Mouse (Mus musculus) cerebellum, adult 11 months (tissue): ENCODE results near the gene Swi5.

Experiments used
- DNase-seq: peaks from one replicate; pipeline ENCODE4 v3.0.0; 2022

Swi5 gene

DNA sequence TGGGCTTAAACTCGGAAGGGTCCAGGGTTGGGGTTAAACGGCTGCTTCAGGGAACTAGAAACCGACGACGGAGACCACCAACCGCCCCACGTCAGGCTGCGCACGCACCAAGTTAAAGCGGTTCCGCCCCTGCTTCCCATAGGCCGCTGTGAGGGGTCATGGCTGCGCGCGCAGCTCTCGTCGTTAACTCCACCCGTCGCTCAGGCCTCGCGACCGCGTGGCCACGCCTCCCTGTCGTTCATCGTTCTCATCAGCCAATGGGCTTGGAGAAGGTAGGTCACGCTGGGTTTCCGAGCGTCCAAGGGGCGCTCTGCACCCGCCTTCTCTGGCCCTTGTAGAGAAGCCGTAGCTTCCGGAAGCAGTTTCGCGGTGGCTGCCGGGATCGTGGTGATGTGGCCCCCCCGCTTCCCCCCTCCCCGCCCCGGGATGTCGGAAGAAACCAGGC is at the start of gene Swi5:
Gene Swi5, minus strand, starts transcription at position 153 of the 445 bp plus-strand sequence.
- DNase-seq, result peak; percentile 99

DNA sequence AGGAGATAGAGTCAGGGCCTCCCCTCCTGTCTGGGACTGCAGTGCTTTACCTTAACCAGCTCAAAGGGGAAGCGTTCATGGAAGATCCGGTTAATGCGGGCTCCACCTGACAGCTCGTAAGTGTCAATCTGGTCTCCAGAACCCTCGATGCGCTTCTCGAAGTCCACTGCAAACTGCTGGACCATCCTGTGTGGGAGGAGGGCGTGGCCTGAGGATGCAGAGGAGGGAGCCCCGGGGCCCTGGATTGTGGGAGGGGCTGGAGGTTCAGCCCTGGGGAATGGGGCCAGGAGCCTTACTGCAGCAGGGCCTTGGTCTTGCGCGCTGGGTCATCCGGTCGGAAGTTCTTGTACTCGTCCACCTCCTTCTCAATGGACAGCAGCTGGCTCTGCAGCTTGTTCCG is 48.0 kb upstream of the Swi5 start:
- DNase-seq, result no peak

DNA sequence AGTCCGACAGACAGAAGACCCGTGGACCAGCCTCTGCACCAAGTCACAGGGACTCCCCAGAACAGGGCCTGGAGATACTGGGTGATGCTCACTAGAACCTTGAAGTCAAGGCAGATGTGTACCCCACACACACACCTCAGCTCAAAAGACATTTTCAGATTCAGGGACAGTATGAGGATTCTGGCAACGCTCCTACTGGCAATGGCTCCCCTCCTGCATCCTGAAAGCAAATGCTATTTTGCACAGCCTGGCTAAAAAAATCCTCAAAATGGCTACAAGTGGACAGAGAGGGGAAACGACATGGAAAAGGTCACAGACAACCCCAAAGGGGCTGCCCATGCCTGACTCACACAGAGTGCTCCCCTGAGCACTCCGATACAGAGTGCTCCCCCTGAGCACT is 44.3 kb upstream of the Swi5 start:
- DNase-seq, result no peak

DNA sequence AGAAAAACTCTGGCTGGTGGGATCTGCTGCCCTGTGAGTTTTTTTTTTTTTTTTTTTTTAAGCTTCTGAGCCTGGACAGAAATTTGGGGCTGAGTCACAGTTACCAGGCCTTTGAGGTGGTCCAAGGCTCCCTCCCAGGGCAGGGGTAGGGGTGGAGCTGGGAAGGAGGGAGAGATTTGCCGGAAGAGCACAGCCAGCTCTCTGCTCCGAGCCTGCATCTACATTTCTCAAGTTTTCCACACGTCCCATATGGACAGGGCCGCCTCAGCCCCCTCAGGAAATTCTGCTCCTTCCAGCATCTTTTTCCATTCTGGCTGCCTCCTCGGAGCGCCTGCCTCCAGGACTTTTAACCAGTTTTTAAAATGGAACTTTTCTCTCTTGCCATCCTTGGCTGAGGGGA is 41.7 kb upstream of the Swi5 start:
- DNase-seq, result no peak

DNA sequence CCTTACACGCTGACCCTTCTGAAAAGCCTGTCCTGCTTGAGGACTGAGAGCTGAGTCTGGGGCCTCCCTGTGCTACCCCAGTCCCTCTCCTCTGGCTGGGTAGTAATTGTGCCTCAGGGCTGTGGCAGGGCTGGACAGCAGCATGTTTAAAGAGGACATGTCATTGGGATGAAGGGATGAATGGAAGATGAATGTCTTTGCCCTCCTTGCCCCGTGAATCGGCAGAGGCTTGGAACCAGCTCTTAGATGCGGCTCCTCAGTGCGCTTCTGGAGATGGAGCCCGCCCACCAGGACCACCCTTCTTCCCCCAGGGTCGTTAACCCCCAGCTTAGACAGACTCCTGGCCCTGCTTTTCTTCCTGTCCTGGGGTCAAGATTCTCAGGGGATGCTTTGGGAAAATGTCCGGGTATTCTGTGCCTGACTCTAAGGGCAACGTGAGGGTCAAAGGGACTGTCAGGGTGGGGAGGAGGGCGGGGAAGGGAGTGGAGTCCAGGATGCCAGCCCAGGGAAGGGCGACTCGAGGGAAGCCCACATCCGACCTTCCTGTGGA is 41.1 kb upstream of the Swi5 start:
- no peak for DNase-seq

DNA sequence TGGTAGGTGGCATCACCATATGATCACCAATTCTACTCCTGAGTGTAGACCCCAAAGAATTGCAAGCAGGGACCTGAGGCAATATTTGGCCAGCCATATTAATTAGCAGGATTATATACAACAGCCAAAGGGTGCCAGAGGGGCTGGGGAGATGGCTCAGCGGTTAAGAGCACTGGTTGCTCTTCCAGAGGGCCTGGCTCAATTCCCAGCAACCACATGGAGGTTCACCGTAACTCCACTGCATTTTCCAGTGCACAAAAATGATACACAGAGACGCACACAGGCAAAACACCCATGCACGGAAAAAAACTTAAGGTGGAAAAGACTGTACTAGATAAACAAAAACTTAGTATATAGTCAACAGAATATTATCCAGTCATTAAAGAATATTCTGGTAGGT is 39.3 kb upstream of the Swi5 start:
- no peak for DNase-seq

DNA sequence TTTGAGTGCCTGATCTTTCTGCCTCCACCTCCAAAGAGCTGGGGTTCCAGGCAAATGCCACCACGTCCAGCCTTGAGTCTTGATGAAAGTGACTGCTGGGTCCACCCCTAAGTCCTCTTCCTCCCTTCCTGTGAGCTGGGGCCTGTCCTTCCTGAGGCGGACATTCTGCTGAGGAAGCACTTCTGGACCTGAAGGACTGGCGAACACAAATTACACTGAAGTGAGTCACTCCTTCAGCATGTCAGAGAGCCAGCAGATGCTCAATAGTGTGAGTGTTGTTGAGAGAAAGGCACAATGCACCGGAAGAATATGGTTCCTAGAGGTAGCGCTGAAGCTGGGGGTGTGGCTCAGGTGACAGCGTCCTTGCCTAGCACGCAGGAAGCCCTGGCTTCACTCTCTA is 37.5 kb upstream of the Swi5 start:
- DNase-seq, result no peak

DNA sequence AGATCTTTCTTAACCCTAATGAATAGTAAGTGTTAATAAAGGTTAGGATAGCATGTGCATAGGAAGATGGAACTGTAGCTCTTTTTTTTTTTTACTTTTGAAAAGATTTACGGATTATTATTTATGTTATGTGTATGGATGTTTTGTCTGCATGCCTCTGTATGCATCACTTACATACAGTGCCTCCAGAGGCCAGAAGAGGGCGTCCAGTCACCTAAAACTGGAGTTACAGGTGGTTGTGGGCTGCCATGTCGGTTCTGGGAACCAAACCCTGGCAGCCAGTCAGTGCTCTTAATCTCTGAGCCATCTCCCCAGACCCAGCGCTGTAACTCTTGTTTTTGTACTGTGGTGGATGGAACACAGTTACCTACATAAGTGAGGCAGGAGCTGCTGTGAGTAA is 36.4 kb upstream of the Swi5 start:
- DNase-seq, result no peak

DNA sequence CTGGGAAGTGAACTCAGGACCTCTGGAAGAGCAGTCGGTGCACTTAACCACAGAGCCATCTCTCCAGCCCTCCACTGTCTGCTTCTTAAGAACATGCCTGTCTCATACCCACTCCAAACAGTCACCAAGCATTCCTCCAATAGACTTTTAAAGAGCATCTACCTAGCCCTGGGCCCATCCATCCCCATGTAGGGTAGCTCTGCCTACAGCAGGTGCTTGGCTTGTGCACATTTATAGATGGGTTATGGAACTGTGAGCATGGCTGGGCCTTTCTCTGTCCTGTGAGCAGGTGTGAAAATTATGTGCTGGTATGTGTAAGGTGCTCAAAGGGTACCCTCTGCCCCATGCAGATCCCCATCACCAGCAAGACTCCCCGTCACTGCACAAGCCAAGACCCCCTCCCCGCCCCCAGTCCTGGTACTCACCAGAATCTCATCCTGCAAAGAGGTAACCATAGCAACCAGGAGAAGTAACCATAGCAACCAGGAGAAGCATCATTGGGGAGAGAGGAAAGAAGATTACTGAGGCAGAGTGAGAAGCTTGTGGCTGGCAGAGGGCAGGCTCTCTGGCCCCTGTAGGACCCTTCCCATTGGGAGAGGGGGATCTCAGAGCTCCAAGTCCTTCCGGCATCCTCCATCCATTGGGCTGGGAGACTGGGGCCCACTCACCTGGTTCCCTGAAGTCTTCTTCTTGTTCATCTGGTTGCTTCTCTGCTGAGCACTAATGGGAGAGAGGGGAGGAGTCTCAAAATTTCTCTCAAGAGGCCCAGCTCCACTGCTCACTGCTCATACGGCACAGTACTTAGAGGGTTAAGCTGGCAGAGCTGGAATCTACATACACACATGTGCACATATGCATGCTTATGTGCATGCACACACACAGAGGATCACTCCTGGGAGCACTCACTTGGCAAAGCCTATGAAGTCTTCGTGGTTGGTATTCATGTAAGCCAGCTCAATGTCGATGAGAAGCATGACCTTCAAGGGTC is 35.2 kb upstream of the Swi5 start:
- no peak for DNase-seq

DNA sequence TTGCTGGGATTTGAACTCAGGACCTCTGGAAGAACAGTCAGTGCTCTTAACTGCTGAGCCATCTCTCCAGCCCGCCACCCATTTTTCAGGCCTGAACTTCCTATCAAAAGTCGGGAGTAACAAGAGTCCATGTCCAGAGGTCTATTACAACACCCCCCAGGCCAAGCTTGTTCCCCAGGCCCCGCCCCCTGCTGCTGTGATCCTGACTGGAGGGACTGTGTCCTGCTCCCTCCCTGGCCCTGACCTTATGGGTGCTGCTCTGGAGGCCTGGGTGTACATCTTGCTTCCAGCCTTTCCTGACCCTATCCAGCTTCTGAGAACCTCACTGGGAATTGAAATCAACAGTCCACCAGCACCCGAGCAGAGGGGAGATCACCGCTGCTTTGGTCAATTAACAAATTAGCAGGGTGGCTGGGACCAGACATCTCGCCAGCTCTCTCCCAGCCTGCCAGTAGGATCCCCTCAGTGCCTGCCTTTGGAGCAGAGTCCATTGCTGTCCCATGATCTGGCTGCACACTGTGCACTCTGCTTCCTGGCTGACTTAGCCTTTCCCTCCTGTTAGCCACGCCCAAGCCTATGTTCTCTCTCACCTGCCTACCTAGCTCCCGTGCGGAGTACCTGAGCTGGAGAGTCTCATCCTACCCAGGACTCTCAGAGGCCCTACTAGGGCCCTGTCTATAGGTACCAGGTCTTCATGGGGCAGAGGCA is 33.9 kb upstream of the Swi5 start:
- DNase-seq, result no peak

DNA sequence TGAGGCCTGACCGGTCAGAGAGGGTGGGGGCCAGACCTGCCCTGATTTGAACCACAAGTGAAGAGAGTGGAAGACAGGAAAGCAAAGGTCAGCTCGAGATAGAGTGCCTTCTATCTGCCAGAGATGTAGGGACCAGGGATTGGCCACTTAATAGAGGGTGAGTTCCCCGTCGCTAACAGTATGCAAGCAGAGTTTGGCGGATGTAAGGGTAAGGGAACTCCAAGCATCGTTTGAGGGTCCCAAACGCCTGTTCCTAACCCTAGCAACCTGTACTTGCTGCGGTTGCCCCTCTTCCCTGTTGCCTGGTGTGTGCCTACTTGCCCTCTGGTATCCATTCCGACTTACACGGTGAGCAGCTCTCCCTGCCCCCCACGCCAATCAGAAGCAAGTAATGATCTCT is 32.8 kb upstream of the Swi5 start:
- no peak for DNase-seq

DNA sequence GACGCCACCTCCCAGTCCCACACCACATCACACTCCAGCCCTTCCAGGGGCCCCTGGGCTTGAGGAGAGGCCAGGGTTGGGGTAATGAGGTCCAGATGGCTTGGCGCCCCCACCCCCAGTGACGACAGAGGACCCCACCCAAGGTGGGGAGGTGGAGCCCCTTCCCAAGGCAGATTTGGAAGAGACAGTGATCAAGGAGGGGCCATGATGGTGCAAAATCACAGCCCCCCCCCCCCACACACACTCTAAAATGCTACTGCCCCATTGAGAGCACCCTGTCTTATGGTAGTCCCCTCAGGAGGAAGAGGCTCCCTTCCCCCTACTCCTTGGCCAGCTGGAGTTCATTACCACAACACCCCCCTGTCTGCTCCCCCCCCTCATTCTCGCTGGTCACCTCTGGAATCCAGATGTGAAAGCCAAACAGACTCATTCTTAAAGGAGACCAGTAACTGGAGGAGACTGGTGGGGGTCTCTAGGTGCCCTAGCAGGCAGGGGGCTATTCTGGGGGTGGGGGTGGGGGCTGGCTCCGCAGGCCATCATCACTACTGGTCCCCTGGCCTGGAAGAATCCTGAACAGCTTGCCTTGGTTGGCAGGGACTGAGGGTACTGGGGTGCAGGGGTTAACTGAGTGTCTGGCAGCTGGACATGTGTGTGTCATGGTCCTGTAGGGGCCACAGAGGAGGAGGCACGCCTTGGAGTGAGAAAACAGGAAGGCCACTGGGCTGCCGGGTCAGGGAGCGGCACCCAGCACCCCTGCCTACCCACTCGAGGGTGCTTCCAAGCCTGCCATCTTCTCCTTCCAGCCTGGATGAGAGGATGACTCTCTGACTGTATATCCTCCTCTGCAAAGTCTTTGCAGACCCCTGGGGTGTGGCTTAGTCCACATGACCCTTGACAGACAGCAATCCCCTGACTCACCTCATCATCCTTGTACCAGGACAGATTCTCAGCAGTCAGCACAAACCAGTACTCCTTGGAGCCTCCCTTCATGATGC is 32.0 kb upstream of the Swi5 start:
- no peak for DNase-seq

DNA sequence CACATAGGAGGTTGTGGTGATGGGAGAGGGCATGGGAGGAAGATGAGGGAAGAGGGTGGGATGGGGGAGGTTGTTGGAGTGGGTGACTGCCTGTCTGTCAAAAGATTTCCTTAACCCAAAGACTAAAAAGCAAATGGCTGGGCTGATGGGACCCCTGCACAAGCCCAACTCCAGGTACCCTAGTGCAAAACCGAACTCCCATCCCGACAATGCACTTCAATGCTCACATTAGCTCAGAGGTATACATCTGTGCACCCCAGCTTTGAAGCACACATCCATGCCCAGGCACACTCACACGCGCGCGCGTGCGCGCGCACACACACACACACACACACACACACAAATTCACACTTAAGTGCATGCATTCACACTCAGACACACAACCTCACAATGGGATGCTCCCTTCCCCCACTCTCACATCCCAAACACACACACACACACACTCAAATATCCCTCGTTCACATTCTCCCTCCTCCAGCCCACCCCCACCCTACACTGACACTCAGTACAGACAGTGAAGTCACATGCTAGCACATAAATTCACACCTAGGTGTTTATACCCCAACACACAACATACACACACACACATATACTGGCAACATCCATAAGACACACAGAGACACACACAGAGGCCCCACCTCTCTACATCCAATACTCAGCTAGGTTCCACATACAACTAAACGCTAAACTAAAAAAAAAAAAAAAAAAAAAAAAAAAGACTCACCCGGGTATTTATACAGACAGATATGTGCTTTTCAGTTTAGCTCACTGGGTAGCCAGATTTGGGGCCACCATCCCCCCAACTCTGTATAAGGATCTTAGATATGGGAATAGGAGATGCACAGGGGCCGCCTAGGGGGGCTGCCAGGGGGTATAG is 31.1 kb upstream of the Swi5 start:
- DNase-seq, result no peak

DNA sequence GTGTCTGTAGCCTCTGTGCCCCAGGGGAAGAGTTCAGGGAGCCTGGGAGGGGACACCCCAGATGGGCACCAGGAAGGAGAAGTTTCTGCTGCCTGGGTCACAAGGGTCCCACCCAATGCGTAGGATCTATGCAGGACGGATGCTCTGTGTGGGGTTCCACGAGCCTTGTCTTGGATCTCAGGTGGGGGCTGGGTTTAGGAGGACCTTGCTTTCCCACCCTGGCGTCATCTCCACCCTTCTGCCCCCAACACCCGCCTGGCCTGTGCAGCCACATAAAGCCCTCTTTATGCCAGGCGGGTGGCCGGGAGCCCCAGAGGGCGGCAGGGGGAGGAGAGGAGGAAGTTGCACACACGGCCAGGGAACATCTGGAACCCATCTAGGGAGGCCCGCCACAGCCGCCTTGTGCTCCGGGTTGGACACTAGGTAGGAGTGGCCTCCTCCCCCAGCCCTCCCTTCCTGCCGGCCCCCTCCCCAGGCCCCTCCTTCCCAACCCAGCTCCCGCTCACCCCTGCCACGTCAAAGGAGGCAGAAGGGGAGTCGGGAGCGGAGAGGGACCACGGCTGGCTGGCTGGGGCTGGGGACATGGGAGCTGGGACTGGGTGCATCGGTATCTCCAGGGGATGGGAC is 30.0 kb upstream of the Swi5 start:
- no peak for DNase-seq

DNA sequence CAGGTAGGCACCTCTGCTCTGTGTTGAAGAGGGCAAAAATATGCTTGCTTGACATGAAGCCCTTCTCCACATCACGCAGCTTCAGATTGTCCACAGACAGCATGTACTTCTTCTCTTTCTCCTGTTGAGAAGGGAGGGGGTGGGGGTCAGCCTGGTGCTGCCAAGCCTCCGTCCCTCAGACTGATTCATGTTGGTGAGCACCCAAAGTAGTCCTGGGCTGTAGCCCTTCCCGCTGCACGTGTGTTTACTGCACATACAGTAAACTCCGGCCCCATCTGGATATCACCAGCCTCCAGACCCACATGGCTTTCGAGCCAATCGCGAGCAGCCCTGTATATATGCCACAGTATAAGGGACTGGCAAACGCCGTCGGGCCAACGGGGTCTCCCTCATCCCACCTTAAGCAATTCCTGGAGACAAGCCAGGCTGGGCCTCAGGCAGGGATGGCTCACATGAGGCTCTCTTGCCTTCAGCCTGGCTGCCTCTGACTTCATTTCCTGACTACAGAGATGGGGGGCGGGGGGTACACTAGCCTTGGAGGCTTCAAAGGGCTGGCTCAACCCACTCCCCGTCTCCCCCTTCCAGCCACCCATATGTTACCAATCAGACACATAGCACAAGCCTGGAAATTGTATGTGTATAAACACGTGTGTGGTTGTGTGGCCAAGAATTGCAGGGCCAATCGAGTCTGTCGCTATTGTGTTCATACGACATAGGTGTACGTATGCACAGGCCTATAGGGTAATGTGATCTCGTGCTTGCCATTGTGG is 29.2 kb upstream of the Swi5 start:
- no peak for DNase-seq

DNA sequence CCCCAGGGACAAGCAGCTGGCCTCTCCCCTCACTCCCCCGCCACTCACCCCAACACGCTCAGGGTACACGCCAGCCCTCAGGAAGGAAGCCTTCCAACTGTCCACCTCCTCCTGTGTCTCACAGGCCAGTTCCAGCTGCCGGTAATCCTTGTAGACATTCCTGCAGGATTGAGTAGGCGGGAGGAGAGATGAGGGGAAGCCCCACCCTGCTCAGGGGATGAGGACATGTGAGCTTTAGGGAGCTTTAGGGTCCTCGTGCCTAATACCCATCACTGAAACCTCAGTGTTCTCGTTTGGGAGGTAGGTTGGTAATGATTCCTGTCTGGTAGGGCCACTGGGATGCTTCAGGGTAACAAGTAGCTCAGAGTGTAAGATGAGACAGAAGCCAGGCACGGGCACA is 27.9 kb upstream of the Swi5 start:
- DNase-seq, result no peak

DNA sequence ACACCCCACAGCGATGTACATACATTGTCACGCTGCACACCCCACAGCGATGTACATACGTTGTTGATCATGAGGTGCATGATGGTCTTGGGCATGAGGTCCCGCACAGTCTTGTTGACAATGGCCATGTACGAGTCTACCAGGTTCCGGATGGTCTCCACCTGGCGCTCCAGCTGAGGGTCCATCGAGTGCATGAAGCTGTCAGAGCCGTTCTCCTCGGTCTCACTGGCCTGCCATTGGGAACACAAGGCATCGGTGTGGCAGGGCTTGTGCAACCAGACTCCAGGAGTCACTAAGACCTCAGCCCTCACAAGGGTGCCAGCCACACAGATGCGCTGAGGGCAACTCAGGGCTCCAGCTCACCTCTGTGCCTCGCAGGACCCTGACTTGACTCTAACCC is 27.0 kb upstream of the Swi5 start:
- DNase-seq, result no peak

DNA sequence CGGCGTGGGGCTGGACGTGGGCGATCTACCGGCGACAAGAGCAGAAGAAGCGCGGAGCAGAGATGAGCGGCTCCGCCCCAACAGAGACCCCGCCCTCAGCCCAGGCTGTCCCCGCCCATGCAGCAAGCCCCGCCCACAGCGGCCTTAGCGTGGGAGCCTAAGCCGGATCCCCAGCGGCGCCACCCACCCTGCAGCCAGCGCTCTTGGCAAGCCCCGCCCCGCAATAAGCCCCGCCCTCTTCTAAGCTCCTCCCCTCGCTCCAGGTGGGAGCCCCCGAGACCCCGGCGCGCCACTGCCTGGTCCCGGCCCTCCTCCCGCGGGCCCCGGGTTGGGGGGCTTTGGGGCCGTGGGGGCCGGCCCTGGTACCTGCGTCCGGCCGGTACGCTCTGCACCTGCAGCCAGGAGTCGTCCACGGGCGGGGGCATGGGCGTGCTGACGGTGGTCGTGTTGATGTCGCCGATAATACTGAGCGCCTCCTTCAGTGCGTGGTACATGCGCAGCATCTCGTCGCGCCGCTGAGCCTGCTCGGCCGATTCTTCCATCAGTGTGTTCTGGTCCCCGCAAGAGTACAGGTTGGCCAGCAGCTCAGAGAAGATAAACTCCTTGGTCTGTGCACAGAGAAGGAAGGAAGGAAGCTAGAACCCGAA is 24.6 kb upstream of the Swi5 start:
- no peak for DNase-seq

DNA sequence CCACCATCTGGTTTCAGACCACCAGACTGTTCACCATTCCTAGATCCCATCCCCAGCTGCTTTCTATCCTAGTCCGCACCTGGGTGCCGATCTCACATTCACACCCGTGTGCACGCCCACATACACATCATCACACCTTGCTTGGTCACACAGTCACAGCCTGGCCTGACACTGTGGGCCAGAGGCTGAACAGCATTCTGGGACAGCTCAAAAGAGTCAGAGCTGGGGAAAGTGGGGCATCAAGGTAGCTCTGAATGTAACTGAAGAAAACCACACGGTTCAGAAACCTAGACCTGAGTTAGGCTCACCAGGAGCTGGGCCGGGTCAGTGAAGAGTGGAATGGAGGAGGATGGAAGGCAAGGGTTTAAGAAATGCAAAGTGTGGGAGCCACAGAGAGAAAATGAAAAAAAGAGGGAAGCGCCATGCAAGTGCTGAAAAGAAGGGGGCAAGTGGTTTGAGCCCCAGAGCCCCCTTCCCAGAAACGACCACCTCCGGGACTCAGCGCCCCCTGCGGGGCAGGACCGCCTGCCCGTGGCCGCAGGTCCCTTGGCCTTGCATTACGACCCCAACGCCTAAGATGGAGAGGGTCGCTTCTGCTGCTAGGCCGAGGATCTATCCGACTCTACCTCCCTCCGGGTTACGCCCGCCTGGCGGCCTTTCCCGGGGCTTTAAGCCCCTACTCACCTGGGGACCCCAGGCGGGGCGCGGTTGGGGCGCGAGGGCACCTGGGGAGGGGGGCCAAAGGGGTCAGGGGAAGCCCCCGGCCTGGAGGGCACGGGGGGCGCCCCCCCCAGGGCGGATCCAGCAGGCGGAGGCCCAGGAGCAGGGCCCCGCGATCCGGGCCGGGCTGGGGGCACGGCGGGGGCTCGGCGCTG is 23.8 kb upstream of the Swi5 start:
- no peak for DNase-seq
